Mouse (Mus musculus) urinary bladder, postnatal 4 days (tissue): ENCODE results near the gene Tuba8.

Experiments used
- DNase-seq, 2 experiments: peaks; one replicate each; pipeline ENCODE4 v3.0.0; 2021 to 2022; ENCODE audit warnings: low spot score in 2 of 2

Gene Tuba8

GRCm38 (mm10) chr6:121210149-121210925 is at the start of gene Tuba8:
Gene Tuba8, plus strand, starts transcription at chr6:121210696.
- peak in 1 of 2 experiments; percentile 30 for DNase-seq

DNA sequence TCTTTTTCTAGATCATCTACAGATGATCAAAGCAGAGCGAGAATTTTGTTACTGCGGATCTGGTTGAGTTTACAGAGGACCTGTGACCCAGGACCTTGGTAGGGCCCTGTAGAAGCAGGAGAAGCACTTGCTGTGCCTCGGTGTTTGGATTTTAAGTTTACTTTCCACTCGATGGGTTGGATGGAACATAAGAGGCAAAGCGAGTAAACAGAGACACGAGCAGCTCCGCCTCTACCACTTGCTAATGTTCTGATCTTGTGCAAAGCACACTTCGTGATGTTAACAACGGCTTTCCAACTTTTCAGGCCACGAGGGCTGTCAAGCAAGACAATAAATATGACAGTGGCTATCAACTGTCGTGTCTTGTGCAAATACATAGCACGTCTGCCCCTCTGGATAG is 47.9 kb upstream of the Tuba8 start:
- DNase-seq = no peak

GRCm38 (mm10) chr6:121166098-121166552 is 44.4 kb upstream of the Tuba8 start:
- no peak for DNase-seq

DNA sequence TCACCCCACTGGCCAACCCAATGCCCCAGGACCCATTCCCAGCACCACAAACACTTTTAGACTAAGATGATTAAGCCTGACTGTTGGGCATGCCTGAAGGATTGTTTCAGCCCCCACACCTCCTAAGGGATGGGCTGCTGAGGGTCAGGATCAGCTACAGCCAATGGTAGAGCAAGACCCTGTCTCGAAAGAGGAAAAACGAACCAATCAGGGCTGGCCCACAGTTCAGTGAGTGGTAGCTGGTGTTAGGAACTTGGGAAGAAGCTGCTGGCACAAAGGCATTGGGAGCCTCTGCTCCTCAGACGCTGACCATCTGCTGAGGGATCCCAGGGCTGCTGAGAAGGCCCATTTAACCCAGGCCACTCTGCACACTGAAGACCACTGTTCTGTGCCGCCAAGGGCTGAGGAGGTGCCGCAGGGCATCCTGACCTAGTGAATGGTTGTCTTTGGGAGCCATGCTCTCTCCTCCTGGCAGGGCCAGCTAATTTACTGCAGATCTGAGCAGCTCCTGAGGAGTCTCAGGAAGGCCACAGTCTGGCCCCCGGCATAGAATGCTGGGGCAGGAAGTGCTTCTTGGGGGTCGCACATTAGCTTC is 43.0 kb upstream of the Tuba8 start:
- no peak for DNase-seq

DNA sequence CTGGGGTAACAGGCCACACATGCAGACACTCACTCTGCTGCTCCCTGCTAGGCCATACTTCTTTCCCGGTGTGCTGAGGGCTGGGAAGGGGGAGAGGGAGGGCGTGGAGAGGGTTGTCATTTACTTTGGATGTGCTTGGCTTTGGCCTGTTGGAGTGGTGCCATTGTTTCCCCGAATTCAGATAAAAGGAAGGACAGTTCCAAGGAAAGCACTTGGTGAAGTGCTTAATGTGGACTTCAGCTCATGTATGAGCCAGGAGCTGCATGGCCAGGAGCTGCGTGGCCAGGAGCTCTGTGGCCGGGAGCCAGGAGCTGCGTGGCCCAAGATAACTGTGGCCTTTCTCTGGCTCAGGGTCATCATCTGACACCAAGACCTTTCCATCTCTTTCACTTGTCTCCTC is 39.4 kb upstream of the Tuba8 start:
- DNase-seq = peak in 1 of 2 experiments; percentile 58

DNA sequence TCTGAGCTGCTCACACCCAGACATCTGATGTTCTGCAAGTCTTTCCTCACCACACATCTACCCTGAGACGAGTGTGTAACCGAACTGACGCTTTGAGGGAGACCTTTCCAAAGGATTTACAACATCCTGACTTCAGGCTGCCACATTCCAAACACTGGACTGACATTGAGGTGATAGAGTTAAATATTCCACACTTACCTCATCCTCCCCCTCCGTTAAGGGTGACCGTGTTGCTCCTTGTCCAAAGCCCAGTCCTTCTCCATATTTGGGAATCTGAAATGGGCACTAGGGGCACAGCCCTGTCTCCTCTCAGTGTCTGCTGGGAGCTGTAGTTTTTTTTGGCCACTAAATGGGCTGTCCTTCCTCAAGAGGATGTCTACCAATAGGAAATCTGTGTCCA is 37.0 kb upstream of the Tuba8 start:
- DNase-seq = no peak

GRCm38 (mm10) chr6:121174761-121175160 is 35.7 kb upstream of the Tuba8 start:
- no peak for DNase-seq

- no peak for DNase-seq
Measured at GRCm38 (mm10) chr6:121176011-121176730, 34.3 kb upstream of the Tuba8 start.

DNA sequence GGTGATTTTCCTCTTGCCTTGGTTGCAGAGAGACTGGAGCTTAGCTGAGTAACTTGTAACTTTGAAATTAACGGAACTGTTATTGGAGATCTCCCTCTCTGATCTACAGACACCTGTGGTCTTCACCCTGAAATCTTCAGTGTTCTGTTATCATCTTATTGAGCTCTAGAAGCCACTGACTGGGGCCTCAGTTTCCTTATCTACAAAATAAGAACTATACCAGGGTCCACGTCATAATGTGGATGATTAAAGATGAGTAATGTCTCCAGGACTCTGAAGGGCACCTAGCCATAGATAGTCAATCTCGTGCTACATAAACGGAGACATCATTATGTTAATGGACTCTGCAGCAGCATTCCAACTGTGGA is 33.8 kb upstream of the Tuba8 start:
- DNase-seq = no peak

DNA sequence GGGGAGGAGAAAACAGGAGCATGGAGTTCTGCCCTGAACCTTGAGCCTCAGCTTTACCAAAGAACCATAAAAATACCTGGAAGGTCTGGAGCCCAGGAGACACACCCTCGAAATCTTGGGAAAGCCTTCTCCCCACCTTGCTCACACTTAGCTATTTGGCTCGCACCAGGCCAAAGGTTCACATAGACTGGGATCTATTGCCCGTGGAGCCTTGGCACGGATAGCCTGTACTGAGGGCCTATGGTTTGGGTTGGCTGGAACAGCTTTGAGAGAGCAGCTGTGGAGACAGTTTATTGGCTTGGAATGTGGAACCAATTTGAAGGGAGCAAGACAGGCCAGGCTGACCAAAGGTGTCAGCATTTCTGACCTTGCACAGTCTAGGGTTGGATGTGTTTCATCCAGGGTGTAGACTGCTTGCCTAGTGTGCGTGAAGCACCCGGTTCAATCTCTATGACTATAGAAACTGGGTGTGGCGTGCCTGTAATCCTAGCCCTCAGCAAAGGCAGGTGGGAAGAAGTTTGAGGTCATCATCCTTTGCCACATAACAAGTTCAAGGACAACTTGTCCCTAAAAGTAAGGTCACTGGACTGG is 33.3 kb upstream of the Tuba8 start:
- no peak for DNase-seq

- DNase-seq = no peak
Measured at GRCm38 (mm10) chr6:121178700-121179358, 31.7 kb upstream of the Tuba8 start.

GRCm38 (mm10) chr6:121179846-121180245 is 30.6 kb upstream of the Tuba8 start:
- DNase-seq = no peak

DNA sequence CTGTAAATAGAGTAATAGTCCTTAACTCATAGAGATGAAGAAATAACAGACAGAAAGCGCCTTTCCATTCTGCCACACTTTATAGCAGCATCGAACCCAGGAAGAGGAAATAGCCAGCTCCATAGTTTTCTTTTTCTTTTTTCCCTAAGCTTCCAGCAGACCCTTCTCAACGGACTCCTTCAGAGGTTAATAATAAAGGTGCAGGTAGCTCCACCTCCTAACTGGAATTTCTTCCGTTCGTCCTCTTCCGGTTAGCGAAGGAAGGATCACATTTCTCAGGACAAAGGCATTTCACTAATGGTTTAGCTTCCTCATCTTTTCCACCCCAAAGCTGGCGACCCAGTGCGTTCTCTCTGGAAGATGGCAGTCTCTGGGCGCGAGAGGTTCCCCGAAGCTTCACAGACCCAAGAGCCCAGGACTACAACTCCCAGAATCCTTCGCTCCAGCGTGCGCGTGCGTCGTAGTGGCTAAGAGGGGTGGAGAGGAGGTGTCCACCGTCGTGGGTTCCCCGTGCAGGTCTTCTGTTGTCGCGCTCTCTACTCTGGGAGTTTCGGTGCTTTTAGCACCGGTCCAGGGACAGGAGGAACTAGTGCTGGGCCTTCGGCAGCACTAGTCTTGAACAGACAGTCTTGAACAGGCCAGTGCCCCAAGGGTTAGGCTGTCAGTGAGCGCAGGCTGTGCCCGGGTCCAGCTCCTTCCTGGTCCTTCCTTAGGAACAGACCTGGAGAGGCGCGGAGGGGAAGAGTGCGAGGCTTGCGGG is 26.9 kb upstream of the Tuba8 start, which contains the start of gene Pex26:
TSS of gene Pex26 (plus strand) at position 254 of the 760 bp plus-strand sequence.
- DNase-seq = peak; percentile 84 to 87

- DNase-seq = no peak
Measured at GRCm38 (mm10) chr6:121184198-121185140, 26.0 kb upstream of the Tuba8 start.

- no peak for DNase-seq
Measured at GRCm38 (mm10) chr6:121185232-121185631, 25.3 kb upstream of the Tuba8 start.

DNA sequence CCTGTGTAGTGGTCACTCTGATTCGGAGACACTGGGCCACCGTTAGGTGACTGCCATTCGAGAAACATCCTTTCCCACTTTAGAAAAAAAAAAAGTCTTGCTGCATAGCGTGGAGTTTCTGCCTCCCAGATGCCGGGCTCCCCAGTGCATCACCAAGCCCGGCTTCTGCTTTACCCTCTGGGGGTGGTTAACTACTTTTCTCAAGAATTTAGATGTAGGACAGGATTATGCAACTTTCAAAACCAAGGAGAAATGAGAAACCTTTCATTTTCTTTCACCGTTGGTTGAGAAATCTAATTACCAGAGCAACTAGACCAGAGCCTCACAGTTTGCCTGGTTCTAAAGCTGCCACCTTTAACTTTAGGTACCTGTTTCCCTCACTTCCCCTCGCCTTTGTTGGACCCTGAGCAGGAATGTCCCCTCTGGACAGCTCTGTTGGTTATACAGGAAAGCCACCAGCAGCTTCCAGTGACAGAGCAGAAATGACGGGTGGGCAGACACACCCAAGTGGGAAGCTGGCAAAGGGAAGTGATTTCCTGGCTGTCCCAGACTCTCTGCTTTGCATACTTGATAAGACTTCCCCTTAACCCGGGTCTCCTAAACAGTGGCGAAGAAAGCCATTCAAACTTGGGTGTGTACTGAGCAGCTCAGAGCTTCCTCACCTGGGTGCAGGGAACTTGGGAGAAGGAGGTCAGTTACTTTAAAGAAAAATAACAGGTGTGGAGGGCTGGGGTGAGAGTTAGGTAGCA is 19.1 kb upstream of the Tuba8 start:
- no peak for DNase-seq

- DNase-seq = no peak
Measured at GRCm38 (mm10) chr6:121194061-121194955, 16.2 kb upstream of the Tuba8 start.
